Mouse (Mus musculus) olfactory bulb, adult 2 months (tissue): Measurements from ENCODE around the gene Gm11239. TPM values are rescaled to one million over a fixed set of nuclear protein-coding genes. Genes with fewer than 3 reads are reported as not detected.
"Not testable (repeated sequence)": the region's sequence is repeated elsewhere in the genome, so short reads cannot be mapped to it uniquely, and the experiment has no call there.

Source experiments
- H3K27ac ChIP-seq: fragments of 200-500 bp; 2 replicates; pipeline ENCODE4 v1.5.1; 2012; ENCODE audit warnings: low read depth, low read length; ENCODE audit not compliant: insufficient read depth
- H3K4me1 ChIP-seq: fragments of 200-500 bp; 2 replicates; pipeline ENCODE4 v1.6.1; 2012; ENCODE audit warnings: low read length; ENCODE audit not compliant: control insufficient read depth, insufficient read depth
- H3K4me3 ChIP-seq: fragments of 200-500 bp; 2 replicates; pipeline ENCODE4 v1.5.1; 2012; ENCODE audit warnings: mild to moderate bottlenecking, low read depth, low read length, moderate library complexity; ENCODE audit not compliant: insufficient read depth
- CTCF ChIP-seq: fragments of 200-500 bp; IDR thresholded peaks from 2 replicates; pipeline ENCODE4 v1.5.1; 2012; ENCODE audit warnings: low read depth, mild to moderate bottlenecking, low read length, moderate library complexity; ENCODE audit not compliant: insufficient read depth
- POLR2A ChIP-seq: fragments of 200-500 bp; IDR thresholded peaks from 2 replicates; pipeline ENCODE4 v1.6.1; 2012; ENCODE audit warnings: mild to moderate bottlenecking, low read depth, low read length, moderate library complexity; ENCODE audit not compliant: insufficient read depth
- WGBS: fragments of 180-500 bp; shearing (Covaris S2); methylation state at CpG from one replicate; pipeline ENCODE4 v1.1.7; 2018; 5-methylcytosine and 5-hydroxymethylcytosine counted together
- polyA plus RNA-seq: library from polyadenylated mRNA; stranded (reverse); fragments of >200 nt; gene quantifications from 2 replicates; pipeline ENCODE4 v1.2.4, GENCODE M21; 2012; ENCODE audit warnings: low replicate concordance; ENCODE audit not compliant: missing spikeins, insufficient read depth, insufficient read length

The Gm11239 gene
- not detected in 2 replicates for polyA plus RNA-seq

- no CpG with 5 or more reads among the region's 4 CpGs for WGBS
- H3K27ac ChIP-seq, H3K4me3 ChIP-seq, H3K4me1 ChIP-seq: not testable (repeated sequence)
These were observed at the start of gene Gm11239 for GRCm38 (mm10) chr4:73668054-73668453. Gene Gm11239, plus strand, starts transcription at chr4:73668354.

- not testable (repeated sequence) for H3K4me1 ChIP-seq, H3K27ac ChIP-seq, H3K4me3 ChIP-seq
- no CpG with 5 or more reads among the region's 3 CpGs for WGBS
These were observed 45.5 kb upstream of the Gm11239 start, which contains the start of gene Gm11237 for GRCm38 (mm10) chr4:73622684-73623083. Gene Gm11237, plus strand, starts transcription at chr4:73622984.

DNA sequence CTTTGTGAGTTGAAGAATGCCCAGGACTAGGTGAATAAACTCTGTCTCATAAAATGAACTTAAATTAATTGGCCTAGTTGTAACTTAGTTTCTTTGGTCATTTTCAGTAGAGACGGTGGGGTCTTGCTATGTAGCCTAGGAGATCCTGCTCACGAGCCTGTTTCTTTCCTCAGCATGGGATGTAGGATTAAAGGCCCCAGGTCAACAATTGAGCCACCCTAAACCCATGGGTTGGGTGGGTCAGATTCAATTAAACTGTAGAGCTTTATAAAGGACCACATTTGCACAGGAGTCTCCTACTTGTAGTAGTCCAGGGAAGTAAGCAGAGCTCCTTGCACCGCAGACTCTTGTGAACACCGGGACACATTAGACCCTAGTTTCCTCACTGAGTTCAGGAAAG is 30.3 kb upstream of the Gm11239 start, which contains the start of gene Gm11236:
TSS of gene Gm11236 (plus strand) at position 301 of the 400 bp plus-strand sequence.
- H3K4me3 ChIP-seq, H3K4me1 ChIP-seq, H3K27ac ChIP-seq: not testable (repeated sequence)
- WGBS: no CpG with 5 or more reads among the region's 4 CpGs

DNA sequence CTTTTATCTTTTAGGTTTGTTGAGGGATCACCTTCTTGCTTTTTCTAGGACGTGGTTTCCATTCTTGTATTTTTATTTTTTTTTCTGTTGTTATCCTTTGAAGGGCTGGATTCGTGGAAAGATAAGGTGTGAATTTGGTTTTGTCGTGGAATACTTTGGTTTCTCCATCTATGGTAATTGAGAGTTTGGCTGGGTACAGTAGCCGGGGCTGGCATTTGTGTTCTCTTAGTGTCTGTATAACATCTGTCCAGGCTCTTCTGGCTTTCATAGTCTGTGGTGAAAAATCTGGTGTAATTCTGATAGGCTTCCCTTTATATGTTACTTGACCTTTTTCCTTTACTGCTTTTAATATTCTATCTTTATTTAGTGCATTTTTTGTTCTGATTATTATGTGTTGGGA is 6.3 kb upstream of the Gm11239 start:
- H3K4me3 ChIP-seq, H3K4me1 ChIP-seq, H3K27ac ChIP-seq: not testable (repeated sequence)
- 92% methylated on average over 4 of the region's 4 CpGs for WGBS

DNA sequence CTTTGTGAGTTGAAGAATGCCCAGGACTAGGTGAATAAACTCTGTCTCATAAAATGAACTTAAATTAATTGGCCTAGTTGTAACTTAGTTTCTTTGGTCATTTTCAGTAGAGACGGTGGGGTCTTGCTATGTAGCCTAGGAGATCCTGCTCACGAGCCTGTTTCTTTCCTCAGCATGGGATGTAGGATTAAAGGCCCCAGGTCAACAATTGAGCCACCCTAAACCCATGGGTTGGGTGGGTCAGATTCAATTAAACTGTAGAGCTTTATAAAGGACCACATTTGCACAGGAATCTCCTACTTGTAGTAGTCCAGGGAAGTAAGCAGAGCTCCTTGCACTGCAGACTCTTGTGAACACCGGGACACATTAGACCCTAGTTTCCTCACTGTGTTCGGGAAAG is 15.1 kb downstream of the Gm11239 start, which contains the start of gene Gm428:
TSS of gene Gm428 (plus strand) at position 301 of the 400 bp plus-strand sequence.
- 95% methylated on average over 2 of the region's 4 CpGs for WGBS
- not testable (repeated sequence) for H3K4me1 ChIP-seq, H3K27ac ChIP-seq, H3K4me3 ChIP-seq

DNA sequence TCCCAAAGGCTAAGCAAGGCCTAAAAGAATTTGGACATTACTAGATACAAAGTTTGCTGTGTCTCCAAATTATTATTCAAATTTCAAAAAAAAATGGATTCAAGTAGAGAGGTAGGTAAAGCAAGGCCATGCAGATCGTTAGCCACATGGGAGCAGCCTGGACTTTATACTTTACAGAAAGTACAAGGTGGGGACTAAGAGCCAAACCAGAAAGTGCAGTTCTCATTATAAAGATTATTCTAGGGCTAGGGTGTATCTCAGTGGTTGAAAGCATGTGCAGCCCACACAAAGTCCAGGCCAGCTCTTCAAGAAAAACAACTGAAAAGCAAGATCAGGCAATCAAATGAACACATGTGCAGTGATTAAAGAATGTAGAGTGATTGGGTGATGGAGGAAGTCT is 50.6 kb downstream of the Gm11239 start:
- 95% methylated on average over 1 of the region's 1 CpGs for WGBS
- TF ChIP-seq CTCF: no peak
- no peak for TF ChIP-seq POLR2A
- H3K4me3 ChIP-seq: no peak overlapping the region
- H3K4me1 ChIP-seq: no peaks in the 10 kb centered on the region
- H3K27ac ChIP-seq: no peak overlapping the region

GRCm38 (mm10) chr4:73719819-73720218 is 51.7 kb downstream of the Gm11239 start:
- Histone ChIP-seq H3K27ac (no peak overlapping the region), H3K4me1 (no peaks in the 10 kb centered on the region), H3K4me3 (no peak overlapping the region)
- TF ChIP-seq CTCF (no peak), POLR2A (no peak)

Other genes with a start within 250 kb of the Gm11239 start
- gene Gm11238, start 60.5 kb upstream of the Gm11239 start, polyA plus RNA-seq: not detected in 2 replicates
- not detected in 2 replicates for gene Gm11237, start 45.4 kb upstream of the Gm11239 start, polyA plus RNA-seq
- not detected in 2 replicates for gene Gm11236, start 30.2 kb upstream of the Gm11239 start, polyA plus RNA-seq
- gene Gm428, start 15.2 kb downstream of the Gm11239 start, polyA plus RNA-seq: not detected in 2 replicates
- not detected in 2 replicates for gene Rasef, start 122.6 kb downstream of the Gm11239 start, polyA plus RNA-seq
- not detected in 2 replicates for gene Gm11758, start 207.9 kb downstream of the Gm11239 start, polyA plus RNA-seq
- not detected in 2 replicates for gene Gm11757, start 222.8 kb downstream of the Gm11239 start, polyA plus RNA-seq
- gene Gm13871, start 237.6 kb downstream of the Gm11239 start, polyA plus RNA-seq: not detected in 2 replicates